Mouse (Mus musculus) embryonic facial prominence, embryonic 11.5 days (tissue): ENCODE results near the gene Arhgap17. TPM values are rescaled to one million over a fixed set of nuclear protein-coding genes. Genes with fewer than 3 reads are reported as not detected.

Source experiments
- ATAC-seq: fragments of 200-750 bp; cut with Nextera tagmentation; replicated peaks from 2 replicates; pipeline ENCODE4 v1.8.0; 2017; ENCODE audit warnings: low read depth; ENCODE audit not compliant: insufficient number of reproducible peaks, low FRiP score, low TSS enrichment
- DNase-seq: peaks from one replicate; pipeline ENCODE4 v3.0.0-alpha.2; 2015; ENCODE audit warnings: low spot score
- H3K27ac ChIP-seq: fragments of 300-500 bp; sonication (generic); replicated peaks from 2 replicates; pipeline ENCODE4 v1.5.1; 2014; ENCODE audit warnings: mild to moderate bottlenecking, low read depth, low read length, control low read depth
- H3K27me3 ChIP-seq: fragments of 300-500 bp; sonication (generic); 2 replicates; pipeline ENCODE4 v1.6.1; 2014; ENCODE audit warnings: mild to moderate bottlenecking, low read length, moderate library complexity, mixed read lengths; ENCODE audit not compliant: control insufficient read depth, insufficient read depth
- H3K36me3 ChIP-seq: fragments of 300-500 bp; sonication (generic); replicated peaks from 2 replicates; pipeline ENCODE4 v1.6.1; 2014; ENCODE audit warnings: low read depth, mild to moderate bottlenecking, low read length, moderate library complexity, mixed read lengths; ENCODE audit not compliant: control insufficient read depth, insufficient read depth
- H3K4me1 ChIP-seq: fragments of 300-500 bp; sonication (generic); 2 replicates; pipeline ENCODE4 v1.6.1; 2014; ENCODE audit warnings: low read length, mixed read lengths; ENCODE audit not compliant: control insufficient read depth, insufficient read depth
- H3K4me2 ChIP-seq: fragments of 300-500 bp; sonication (generic); 2 replicates; pipeline ENCODE4 v1.6.1; 2014; ENCODE audit warnings: low read depth, mild to moderate bottlenecking, control low read depth, low read length, moderate library complexity
- H3K4me3 ChIP-seq: fragments of 300-500 bp; sonication (generic); 2 replicates; pipeline ENCODE4 v1.5.1; 2014; ENCODE audit warnings: low read depth, low read length, control low read depth
- H3K9ac ChIP-seq: fragments of 300-500 bp; sonication (generic); replicated peaks from 2 replicates; pipeline ENCODE4 v1.6.1; 2014; ENCODE audit warnings: mild to moderate bottlenecking, control low read depth, low read length
- H3K9me3 ChIP-seq: fragments of 300-500 bp; sonication (generic); replicated peaks from 2 replicates; pipeline ENCODE4 v1.6.1; 2016; ENCODE audit warnings: mild to moderate bottlenecking, low read length, inconsistent platforms, mixed read lengths; ENCODE audit not compliant: control insufficient read depth
- WGBS: fragments of 180-500 bp; shearing (Covaris S2); extraction: QIAGEN DNeasy Blood & Tissue Kit; methylation state at CpG from one replicate; pipeline ENCODE4 v1.1.7; 2014; 5-methylcytosine and 5-hydroxymethylcytosine counted together
- polyA plus RNA-seq: library from polyadenylated mRNA; unstranded; fragments of >200 nt; fragmentation: Nextera tagmentation; extraction: Ambion mirVana; gene quantifications from 2 replicates; pipeline ENCODE4 v1.2.1, GENCODE M21; 2014

Arhgap17 gene
- polyA plus RNA-seq, 1 experiment from 2014 or later: 27.1 TPM

- ATAC-seq (no peak), DNase-seq (no peak)
- Histone ChIP-seq H3K4me2 (no peak overlapping the region), H3K9ac (no peak overlapping the region), H3K27ac (no peak overlapping the region), H3K9me3 (no peaks in the 10 kb centered on the region), H3K36me3 (no peaks in the 10 kb centered on the region), H3K4me3 (no peak overlapping the region), H3K4me1 (no peaks in the 10 kb centered on the region), H3K27me3 (no peaks in the 10 kb centered on the region)
- WGBS: 91% methylated on average over 7 of the region's 7 CpGs
Observed at GRCm38 (mm10) chr7:123359101-123359500, 10.6 kb downstream of the Arhgap17 start.

GRCm38 (mm10) chr7:123356158-123356557 is 13.6 kb downstream of the Arhgap17 start:
- Histone ChIP-seq H3K27ac (no peak overlapping the region), H3K9ac (no peak overlapping the region), H3K4me2 (no peak overlapping the region), H3K27me3 (no peaks in the 10 kb centered on the region), H3K4me1 (no peaks in the 10 kb centered on the region), H3K9me3 (no peaks in the 10 kb centered on the region), H3K4me3 (no peak overlapping the region), H3K36me3 (no peaks in the 10 kb centered on the region)
- DNase-seq (no peak), ATAC-seq (no peak)
- 88% methylated on average over 3 of the region's 3 CpGs for WGBS

DNA sequence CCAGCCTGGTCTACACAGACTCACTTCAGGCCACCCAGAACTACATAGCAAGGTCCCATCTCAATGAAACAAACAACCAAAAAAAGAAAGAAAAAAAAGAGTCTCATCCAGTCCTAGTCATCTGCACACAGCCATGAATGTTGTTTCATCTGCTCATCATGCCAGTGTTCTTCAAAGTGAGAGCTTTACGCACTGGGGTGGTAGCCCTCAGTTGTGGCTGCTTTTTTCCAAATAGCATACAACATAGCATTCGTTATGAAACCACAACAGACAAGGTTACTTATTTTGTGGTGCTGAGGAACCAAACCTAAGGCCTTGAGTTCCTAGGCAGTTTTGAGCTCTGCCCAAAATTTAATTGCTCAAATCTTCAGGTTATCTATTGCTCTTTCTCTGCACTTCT is 14.9 kb downstream of the Arhgap17 start:
- Histone ChIP-seq H3K27ac (no peak overlapping the region), H3K4me2 (no peak overlapping the region), H3K36me3 (no peaks in the 10 kb centered on the region), H3K9me3 (no peaks in the 10 kb centered on the region), H3K4me1 (no peaks in the 10 kb centered on the region), H3K9ac (no peak overlapping the region), H3K4me3 (no peak overlapping the region), H3K27me3 (no peaks in the 10 kb centered on the region)
- no peak for DNase-seq
- ATAC-seq: no peak
- WGBS: 90% methylated on average over 2 of the region's 2 CpGs

DNA sequence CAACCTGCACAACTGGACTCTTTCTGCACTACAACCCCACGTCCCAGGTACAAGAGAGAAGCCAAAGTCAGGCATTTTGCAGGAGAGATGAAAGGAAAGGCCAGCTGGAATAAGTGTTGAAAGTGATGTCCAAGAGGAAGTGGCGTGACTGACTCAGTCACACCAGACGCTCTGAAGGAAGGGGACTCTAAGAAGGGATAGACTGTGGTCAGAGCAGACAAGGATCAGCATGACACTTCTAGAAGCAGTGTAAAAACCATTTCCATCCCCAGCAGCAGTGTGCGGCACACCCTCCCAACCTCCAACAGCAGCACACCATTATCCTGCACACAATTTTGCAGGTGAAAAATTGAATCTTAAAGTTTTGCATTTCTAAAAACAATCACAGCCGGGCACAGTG is 15.3 kb downstream of the Arhgap17 start:
- no peak overlapping the region for H3K27ac ChIP-seq
- no peaks in the 10 kb centered on the region for H3K4me1 ChIP-seq
- H3K4me2 ChIP-seq: no peak overlapping the region
- no peak for ATAC-seq
- no peak overlapping the region for H3K4me3 ChIP-seq
- 91% methylated on average over 5 of the region's 5 CpGs for WGBS
- no peaks in the 10 kb centered on the region for H3K9me3 ChIP-seq
- no peak for DNase-seq
- no peaks in the 10 kb centered on the region for H3K36me3 ChIP-seq
- H3K9ac ChIP-seq: no peak overlapping the region
- no peaks in the 10 kb centered on the region for H3K27me3 ChIP-seq

DNA sequence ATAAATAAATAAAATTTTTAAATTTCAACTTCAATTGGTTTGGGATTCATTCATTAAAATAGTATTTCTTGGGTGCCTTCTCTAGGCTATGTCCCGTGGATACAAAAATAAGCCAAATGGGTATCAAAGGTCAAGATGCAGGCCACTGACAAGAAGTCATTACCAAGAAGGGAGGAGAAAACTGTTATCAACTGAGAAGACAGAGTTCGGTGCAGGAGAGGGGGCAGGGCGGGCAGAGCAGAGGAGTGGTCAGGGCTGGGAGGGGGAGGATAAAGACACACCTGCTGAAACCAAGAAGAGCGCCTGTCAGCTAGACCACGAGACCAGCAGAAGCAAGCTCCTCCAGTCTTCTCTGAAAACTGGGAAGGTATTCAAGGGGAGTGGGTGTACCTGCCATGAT is 15.8 kb downstream of the Arhgap17 start:
- Histone ChIP-seq H3K4me2 (no peak overlapping the region), H3K36me3 (no peaks in the 10 kb centered on the region), H3K9me3 (no peaks in the 10 kb centered on the region), H3K27me3 (no peaks in the 10 kb centered on the region), H3K9ac (no peak overlapping the region), H3K27ac (no peak overlapping the region), H3K4me3 (no peak overlapping the region), H3K4me1 (no peaks in the 10 kb centered on the region)
- DNase-seq (no peak), ATAC-seq (no peak)
- WGBS: 86% methylated on average over 5 of the region's 5 CpGs

- H3K9me3 ChIP-seq: no peaks in the 10 kb centered on the region
- DNase-seq (no peak), ATAC-seq (no peak)
- H3K36me3 ChIP-seq: no peaks in the 10 kb centered on the region
- no peaks in the 10 kb centered on the region for H3K4me1 ChIP-seq
- no peak overlapping the region for H3K4me2 ChIP-seq
- no peak overlapping the region for H3K27ac ChIP-seq
- H3K4me3 ChIP-seq: no peak overlapping the region
- no peak overlapping the region for H3K9ac ChIP-seq
- 95% methylated on average over 4 of the region's 4 CpGs for WGBS
- H3K27me3 ChIP-seq: no peaks in the 10 kb centered on the region
Observed at GRCm38 (mm10) chr7:123353081-123353480, 16.6 kb downstream of the Arhgap17 start.

- no peak overlapping the region for H3K4me3 ChIP-seq
- no peaks in the 10 kb centered on the region for H3K4me1 ChIP-seq
- no peak overlapping the region for H3K4me2 ChIP-seq
- H3K9ac ChIP-seq: no peak overlapping the region
- 62% methylated on average over 2 of the region's 2 CpGs for WGBS
- no peaks in the 10 kb centered on the region for H3K36me3 ChIP-seq
- H3K27me3 ChIP-seq: no peaks in the 10 kb centered on the region
- DNase-seq (no peak), ATAC-seq (no peak)
- no peaks in the 10 kb centered on the region for H3K9me3 ChIP-seq
- no peak overlapping the region for H3K27ac ChIP-seq
Observed at GRCm38 (mm10) chr7:123350243-123350642, 19.5 kb downstream of the Arhgap17 start.

DNA sequence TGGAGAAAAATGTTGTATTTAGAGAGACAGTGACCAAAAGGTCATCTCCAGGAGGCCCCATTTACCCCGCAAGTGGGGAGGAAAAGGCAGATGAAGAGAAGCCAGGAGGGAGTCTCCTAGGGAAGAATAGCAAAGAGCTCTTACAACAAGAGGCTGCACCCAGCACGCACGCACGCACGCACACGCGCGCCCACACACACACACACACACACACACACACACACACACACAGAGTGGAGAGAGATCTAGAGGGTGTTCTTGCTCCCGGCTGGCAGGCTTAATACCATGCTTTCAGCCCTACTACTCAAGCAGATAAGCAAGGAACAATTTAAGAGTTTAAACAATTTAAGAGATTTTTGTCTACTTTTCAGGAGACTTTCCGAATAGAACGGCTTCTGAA is 19.9 kb downstream of the Arhgap17 start:
- Histone ChIP-seq H3K36me3 (no peaks in the 10 kb centered on the region), H3K27ac (no peak overlapping the region), H3K4me3 (no peak overlapping the region), H3K4me1 (no peaks in the 10 kb centered on the region), H3K27me3 (no peaks in the 10 kb centered on the region), H3K9me3 (no peaks in the 10 kb centered on the region), H3K4me2 (no peak overlapping the region), H3K9ac (no peak overlapping the region)
- WGBS: 81% methylated on average over 11 of the region's 11 CpGs
- DNase-seq (no peak), ATAC-seq (no peak)
